Mouse (Mus musculus) skeletal muscle tissue, adult 2 months (tissue): ENCODE measurements around the gene Myh7.
"Not testable (repeated sequence)": the region's sequence is repeated elsewhere in the genome, so short reads cannot be mapped to it uniquely, and the experiment has no call there.

Experiments used
- DNase-seq: peaks from one replicate; pipeline ENCODE4 v3.0.0-alpha.2; 2012; ENCODE audit warnings: low read depth, low spot score

Myh7 gene

GRCm38 (mm10) chr14:54994136-54994868 lies at the start of gene Myh7:
Gene Myh7, minus strand, starts transcription at chr14:54994626.
- no peak for DNase-seq

DNA sequence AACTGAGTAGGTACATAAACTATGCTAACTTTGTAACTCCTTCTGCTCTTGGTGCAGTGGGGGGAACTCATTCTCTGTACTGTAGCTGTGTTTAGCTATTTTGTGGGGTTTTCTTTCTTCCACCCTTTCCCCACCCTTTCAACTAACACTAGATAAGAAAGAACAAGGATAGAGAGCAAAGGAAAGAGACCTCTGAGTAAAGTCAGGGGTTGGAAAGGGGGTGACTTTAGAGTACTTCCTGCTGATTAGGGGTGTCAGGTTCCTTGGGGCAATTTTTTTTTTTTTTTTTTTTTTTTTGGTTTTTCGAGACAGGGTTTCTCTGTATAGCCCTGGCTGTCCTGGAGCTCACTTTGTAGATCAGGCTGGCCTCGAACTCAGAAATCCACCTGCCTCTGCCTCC lies 49.3 kb upstream of the Myh7 start:
- not testable (repeated sequence) for DNase-seq

- no peak for DNase-seq
Measured at GRCm38 (mm10) chr14:55032695-55033225, 38.3 kb upstream of the Myh7 start.

- no peak for DNase-seq
Measured at GRCm38 (mm10) chr14:55029034-55029698, 34.7 kb upstream of the Myh7 start.

DNA sequence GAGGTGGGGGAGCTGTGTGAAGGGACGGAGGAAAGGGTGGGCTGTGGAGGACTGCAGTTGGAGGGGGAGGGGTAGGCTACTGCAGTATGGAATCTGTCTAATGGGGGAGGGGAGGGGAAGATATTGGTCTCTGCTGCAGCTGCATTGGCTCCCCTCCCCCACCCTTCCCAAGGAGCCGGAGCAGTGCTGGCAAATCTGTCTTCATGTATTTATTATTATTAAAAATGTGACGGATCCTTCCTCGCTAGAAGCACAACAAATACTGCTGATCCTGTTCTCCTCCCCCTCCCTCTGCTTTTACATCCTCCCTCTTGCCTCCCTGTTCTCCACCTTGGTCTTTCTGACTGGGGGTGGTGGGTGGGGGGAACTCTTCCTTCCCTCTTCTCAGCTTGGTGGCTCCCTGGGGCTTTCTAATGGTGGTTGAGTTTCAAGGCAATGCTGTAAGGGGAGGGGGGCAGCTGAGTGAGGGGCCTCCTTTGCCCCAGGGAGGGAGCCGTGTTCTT lies 34.0 kb upstream of the Myh7 start:
- DNase-seq = no peak

DNA sequence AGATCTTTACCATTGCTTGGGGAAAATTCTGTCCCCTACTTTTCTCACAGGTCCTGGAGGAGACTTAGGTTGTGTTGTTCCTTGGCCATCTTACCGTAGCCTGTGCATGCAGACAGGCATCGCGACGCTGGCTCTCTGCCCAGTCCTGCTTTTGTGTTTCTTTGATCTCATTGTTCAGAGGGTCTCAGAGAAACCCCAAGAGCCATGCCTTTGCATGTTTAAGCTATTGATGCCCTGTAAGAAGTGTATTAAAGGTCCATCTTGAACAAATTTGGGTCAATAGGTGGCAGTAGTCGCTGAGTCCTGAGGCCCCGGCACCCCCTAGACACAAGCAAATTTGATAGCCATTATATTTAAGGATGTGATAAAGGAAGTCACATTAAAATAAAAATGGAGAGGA lies 33.2 kb upstream of the Myh7 start:
- no peak for DNase-seq

DNA sequence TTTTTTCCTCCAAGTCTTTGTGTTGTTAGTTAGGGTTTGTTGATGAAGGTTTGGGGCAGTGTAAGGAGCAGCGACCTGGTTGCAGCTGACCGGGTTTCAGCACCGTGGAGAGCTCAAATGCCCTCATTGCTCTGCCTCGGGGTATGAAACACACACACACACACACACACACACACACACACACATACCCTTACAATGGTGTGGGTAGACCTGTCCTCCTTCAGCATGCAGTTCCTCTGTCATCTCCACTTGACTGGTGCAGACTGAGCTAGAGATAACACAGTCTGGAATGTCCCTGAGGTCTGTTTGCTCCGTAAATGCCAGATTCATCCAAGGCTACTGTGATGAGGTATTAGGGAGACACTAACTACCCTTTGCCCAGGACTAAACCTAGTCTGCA lies 32.8 kb upstream of the Myh7 start:
- no peak for DNase-seq

DNA sequence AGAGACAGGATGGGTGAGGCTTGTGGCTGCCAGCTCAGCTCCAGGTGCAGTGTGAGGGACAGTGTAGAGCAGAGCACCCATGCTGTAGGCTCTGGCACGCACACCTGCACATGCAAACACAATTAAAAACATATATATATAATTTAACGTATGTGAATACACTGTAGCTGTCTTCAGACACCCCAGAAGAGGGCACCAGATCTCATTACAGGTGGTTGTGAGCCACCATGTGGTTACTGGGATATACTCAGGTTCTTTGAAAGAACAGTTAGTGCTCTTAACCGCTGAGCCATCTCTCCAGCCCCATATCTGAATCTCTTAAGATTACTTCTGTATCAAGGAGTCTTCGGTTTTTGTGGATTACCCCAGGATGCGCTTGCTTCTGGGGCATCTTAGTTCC lies 31.1 kb upstream of the Myh7 start:
- DNase-seq = no peak

DNA sequence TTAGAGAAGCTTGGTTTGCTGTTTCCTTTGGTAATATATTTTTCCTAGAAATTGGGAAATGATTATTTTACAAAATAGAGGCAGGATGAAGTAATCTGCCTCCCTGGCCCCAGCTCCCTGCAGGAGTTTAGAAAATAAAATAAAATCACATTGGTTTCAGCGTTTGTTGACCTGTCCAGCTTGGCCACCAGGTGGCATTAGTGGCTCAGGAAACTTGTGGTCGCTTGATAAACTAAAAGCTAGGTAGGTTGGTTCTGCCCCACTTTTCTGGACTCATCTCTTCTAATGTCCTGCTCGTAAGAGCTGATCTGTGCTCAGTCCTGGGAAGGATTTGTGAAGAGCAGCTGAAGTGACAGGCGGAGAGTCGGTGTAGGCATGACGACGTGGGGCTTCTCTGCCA lies 29.8 kb upstream of the Myh7 start:
- DNase-seq = peak; percentile 17

DNA sequence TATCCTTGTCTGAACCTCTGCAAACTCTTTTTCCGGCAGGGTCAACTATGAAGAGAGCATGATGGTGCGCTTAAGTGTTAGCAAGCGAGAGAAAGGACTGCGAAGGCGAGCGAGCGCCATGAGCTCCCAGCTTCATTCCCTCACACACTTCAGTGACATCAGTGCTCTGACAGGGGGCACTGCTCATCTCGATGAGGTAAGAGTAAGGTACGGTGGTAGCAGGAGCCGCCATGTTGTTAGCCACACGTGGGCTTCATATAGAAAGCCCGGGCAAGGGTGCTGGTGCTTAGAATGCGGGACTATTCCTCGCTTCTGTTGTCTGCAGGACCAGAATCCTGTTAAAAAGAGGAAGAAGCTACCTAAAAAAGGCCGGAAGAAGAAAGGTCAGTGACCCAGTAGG lies 28.6 kb upstream of the Myh7 start:
- no peak for DNase-seq

GRCm38 (mm10) chr14:55020394-55020793 lies 26.0 kb upstream of the Myh7 start:
- no peak for DNase-seq

- no peak for DNase-seq
Measured at GRCm38 (mm10) chr14:55016876-55017275, 22.4 kb upstream of the Myh7 start.

DNA sequence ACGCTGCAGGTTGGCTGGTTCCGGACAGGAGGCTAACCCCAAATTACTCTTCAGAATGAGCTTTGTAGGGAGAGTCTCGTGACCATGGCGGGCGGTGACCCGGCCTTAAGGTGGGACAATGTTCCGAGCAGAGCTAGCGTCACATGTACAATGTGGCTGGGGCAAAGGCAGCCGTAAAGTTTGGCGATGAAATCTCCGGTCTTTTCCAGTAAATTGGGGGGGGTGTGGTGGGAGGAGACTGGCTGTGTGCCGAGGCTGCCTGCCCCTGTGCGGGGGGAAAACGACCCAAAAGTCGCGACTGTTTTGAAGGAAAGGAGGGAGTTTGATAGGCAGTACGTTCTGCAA lies 21.3 kb upstream of the Myh7 start:
- DNase-seq = peak; percentile 18

GRCm38 (mm10) chr14:55014991-55015766 lies 20.8 kb upstream of the Myh7 start, which contains the start of gene Ngdn:
Gene Ngdn, plus strand, starts transcription at chr14:55015454.
- peak; percentile 99 for DNase-seq

- no peak for DNase-seq
Measured at GRCm38 (mm10) chr14:55014591-55014990, 20.2 kb upstream of the Myh7 start.

- DNase-seq = no peak
Measured at GRCm38 (mm10) chr14:55011116-55011515, 16.7 kb upstream of the Myh7 start.

- no peak for DNase-seq
Measured at GRCm38 (mm10) chr14:55008417-55008816, 14.0 kb upstream of the Myh7 start.

DNA sequence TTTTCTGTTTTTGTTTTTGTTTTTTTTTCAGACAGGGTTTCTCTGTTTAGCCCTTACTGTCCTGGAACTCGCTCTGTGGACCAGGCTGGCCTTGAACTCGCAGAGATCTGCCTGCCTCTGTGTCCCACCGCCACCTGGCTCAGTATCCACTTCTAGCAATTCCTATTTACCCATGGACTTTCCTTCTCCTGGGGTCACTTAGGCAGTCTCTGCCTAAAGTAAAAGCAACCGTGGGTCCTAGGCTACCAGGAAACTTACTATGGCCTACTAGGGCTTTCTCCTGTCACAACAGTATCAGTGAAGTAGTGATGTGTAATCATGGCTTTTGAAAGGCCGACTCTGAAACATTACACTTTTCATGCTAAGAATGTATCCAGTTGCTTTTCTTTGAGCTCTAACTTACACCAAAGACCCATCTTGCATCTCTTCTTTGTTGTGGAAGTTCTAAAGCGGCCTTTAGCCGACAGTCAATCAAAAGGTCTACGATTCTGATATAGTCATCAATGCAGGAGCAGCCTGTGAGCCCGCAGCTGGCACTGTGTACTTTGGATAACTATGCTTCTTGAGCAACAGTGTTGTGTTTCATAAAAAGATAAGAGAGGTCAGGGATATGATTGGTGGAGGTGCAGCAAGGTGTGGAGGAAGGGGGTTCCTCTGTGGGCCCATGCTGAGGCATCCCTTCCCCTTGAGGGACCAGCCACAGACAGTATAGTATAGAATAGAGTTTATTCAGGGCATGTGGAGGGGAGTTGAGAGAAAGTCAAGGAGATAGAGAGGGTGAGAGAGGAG lies 12.9 kb upstream of the Myh7 start:
- no peak for DNase-seq

GRCm38 (mm10) chr14:55006541-55006940 lies 12.1 kb upstream of the Myh7 start:
- DNase-seq = no peak

DNA sequence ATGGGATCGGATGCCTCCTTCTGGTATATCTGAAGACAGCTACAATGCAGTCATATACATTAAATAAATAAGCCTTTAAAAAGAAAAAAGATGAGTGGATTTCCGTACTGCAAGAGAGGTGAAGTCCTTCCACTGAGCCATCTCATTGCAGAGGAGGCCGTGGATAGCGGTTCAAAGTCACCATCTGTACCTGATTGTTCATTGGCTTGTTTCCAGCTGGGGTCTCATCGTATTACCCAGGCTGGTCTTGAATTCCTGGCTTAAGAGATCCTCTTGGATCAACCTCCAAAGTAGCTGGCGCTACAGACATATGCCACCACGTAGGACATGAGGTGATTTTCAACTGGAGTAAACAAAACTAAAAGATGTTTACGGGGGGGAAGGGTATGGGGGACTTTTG lies 11.5 kb upstream of the Myh7 start:
- no peak for DNase-seq

DNA sequence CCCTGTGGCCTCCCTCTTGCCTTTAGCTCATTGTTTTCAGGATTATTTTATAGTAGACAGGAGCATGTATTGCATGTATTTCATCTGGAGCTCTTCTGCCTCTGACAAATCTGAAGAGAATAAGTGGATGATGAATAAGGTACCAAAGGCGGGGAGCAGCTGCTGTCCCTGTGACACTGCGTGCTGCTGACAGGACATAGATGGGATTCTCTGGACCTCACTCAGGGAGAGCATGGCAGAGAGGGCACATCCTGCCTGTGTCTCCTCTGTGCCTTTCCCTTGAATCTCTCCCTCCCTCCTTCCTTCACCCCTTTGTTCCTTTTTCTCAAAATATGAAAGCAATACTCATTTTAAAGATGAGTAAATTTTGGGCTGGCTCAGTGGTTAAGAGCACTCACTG lies 11.1 kb upstream of the Myh7 start:
- no peak for DNase-seq
